Mouse (Mus musculus): ENCODE data around the gene Tyk2. TPM values are rescaled to one million over a fixed set of nuclear protein-coding genes. Genes with fewer than 3 reads are reported as not detected.

The Tyk2 gene
- polyA plus RNA-seq, 1 experiment from 2014 or later = 12.8 TPM

GRCm38 (mm10) chr9:21125502-21126258 lies 5.4 kb downstream of the Tyk2 start:
- no peak for ATAC-seq (ENCODE audit: low FRiP score)
- no peak overlapping the region for H3K4me3 ChIP-seq (replicated peaks)
- no peaks in the 10 kb centered on the region for H3K9me3 ChIP-seq
- H3K27ac ChIP-seq = no peak overlapping the region
- no peak overlapping the region for H3K9ac ChIP-seq
- peaks cover 6% of the 10 kb centered on the region for H3K4me1 ChIP-seq
- H3K27me3 ChIP-seq = no peaks in the 10 kb centered on the region
- no peak overlapping the region for H3K4me2 ChIP-seq
- 92% methylated on average over 9 of the region's 9 CpGs for WGBS
- peaks cover 32% of the 10 kb centered on the region for H3K36me3 ChIP-seq (replicated peaks)

- ATAC-seq (ENCODE audit: low FRiP score) = no peak
- Histone ChIP-seq H3K4me1 (no peaks in the 10 kb centered on the region), H3K9ac (no peak overlapping the region), H3K27me3 (no peaks in the 10 kb centered on the region), H3K27ac (no peak overlapping the region), H3K9me3 (no peaks in the 10 kb centered on the region), H3K4me2 (no peak overlapping the region), H3K36me3 (replicated peaks) (peaks cover 38% of the 10 kb centered on the region), H3K4me3 (replicated peaks) (no peak overlapping the region)
- WGBS = 79% methylated on average over 5 of the region's 5 CpGs
Observed at GRCm38 (mm10) chr9:21124837-21125236, 6.2 kb downstream of the Tyk2 start.

GRCm38 (mm10) chr9:21121483-21121882 lies 9.6 kb downstream of the Tyk2 start:
- H3K9ac ChIP-seq = no peak overlapping the region
- H3K27ac ChIP-seq = no peak overlapping the region
- H3K9me3 ChIP-seq = no peaks in the 10 kb centered on the region
- peaks cover 32% of the 10 kb centered on the region for H3K36me3 ChIP-seq (replicated peaks)
- 88% methylated on average over 16 of the region's 16 CpGs for WGBS
- no peak overlapping the region for H3K4me3 ChIP-seq (replicated peaks)
- no peak overlapping the region for H3K4me2 ChIP-seq
- H3K4me1 ChIP-seq = no peaks in the 10 kb centered on the region
- ATAC-seq (ENCODE audit: low FRiP score) = no peak
- H3K27me3 ChIP-seq = no peaks in the 10 kb centered on the region

GRCm38 (mm10) chr9:21117073-21117472 lies 14.0 kb downstream of the Tyk2 start:
- ATAC-seq (ENCODE audit: low FRiP score) = no peak
- no peak overlapping the region for H3K4me3 ChIP-seq (replicated peaks)
- H3K27me3 ChIP-seq = no peaks in the 10 kb centered on the region
- H3K27ac ChIP-seq = no peak overlapping the region
- peaks cover 12% of the 10 kb centered on the region for H3K36me3 ChIP-seq (replicated peaks)
- no peaks in the 10 kb centered on the region for H3K4me1 ChIP-seq
- 77% methylated on average over 6 of the region's 6 CpGs for WGBS
- H3K4me2 ChIP-seq = no peak overlapping the region
- no peaks in the 10 kb centered on the region for H3K9me3 ChIP-seq
- H3K9ac ChIP-seq = no peak overlapping the region

- WGBS = 90% methylated on average over 8 of the region's 8 CpGs
Observed at GRCm38 (mm10) chr9:21115105-21115504, 15.9 kb downstream of the Tyk2 start.

GRCm38 (mm10) chr9:21114190-21114589 lies 16.9 kb downstream of the Tyk2 start:
- Histone ChIP-seq H3K9ac (no peak overlapping the region), H3K27ac (no peak overlapping the region), H3K4me1 (no peaks in the 10 kb centered on the region), H3K9me3 (no peaks in the 10 kb centered on the region), H3K4me3 (replicated peaks) (no peak overlapping the region), H3K27me3 (no peaks in the 10 kb centered on the region), H3K4me2 (no peak overlapping the region), H3K36me3 (replicated peaks) (no peaks in the 10 kb centered on the region)
- no peak for ATAC-seq (ENCODE audit: low FRiP score)
- 88% methylated on average over 7 of the region's 7 CpGs for WGBS

More at GRCm38 (mm10) chr9:21115105-21115504, 15.9 kb downstream of the Tyk2 start:
- Histone ChIP-seq H3K4me3 (replicated peaks) (no peak overlapping the region), H3K9me3 (no peaks in the 10 kb centered on the region), H3K4me2 (no peak overlapping the region), H3K36me3 (replicated peaks) (peaks cover 3% of the 10 kb centered on the region), H3K27me3 (no peaks in the 10 kb centered on the region), H3K27ac (no peak overlapping the region), H3K9ac (no peak overlapping the region), H3K4me1 (no peaks in the 10 kb centered on the region)
- ATAC-seq (ENCODE audit: low FRiP score) = no peak

GRCm38 (mm10) chr9:21113751-21114150 lies 17.3 kb downstream of the Tyk2 start:
- Histone ChIP-seq H3K4me3 (replicated peaks) (no peak overlapping the region), H3K9ac (no peak overlapping the region), H3K4me1 (no peaks in the 10 kb centered on the region), H3K27ac (no peak overlapping the region), H3K27me3 (no peaks in the 10 kb centered on the region), H3K9me3 (no peaks in the 10 kb centered on the region), H3K36me3 (replicated peaks) (no peaks in the 10 kb centered on the region), H3K4me2 (no peak overlapping the region)
- no peak for ATAC-seq (ENCODE audit: low FRiP score)
- 94% methylated on average over 6 of the region's 6 CpGs for WGBS

GRCm38 (mm10) chr9:21107607-21108237 lies 23.3 kb downstream of the Tyk2 start:
- Histone ChIP-seq H3K4me1 (no peaks in the 10 kb centered on the region), H3K9ac (no peak overlapping the region), H3K36me3 (replicated peaks) (0 out of 2 replicates have a peak, but pooled peaks cover 2% of the 10 kb centered on the region), H3K9me3 (no peaks in the 10 kb centered on the region), H3K4me3 (replicated peaks) (no peak overlapping the region), H3K4me2 (no peak overlapping the region), H3K27me3 (no peaks in the 10 kb centered on the region), H3K27ac (no peak overlapping the region)
- ATAC-seq (ENCODE audit: low FRiP score) = no peak
- WGBS = 43% methylated on average over 23 of the region's 23 CpGs

GRCm38 (mm10) chr9:21105760-21106564 lies 25.1 kb downstream of the Tyk2 start:
- 78% methylated on average over 5 of the region's 5 CpGs for WGBS
- Histone ChIP-seq H3K9ac (no peak overlapping the region), H3K36me3 (replicated peaks) (0 out of 2 replicates have a peak, but pooled peaks cover 2% of the 10 kb centered on the region), H3K4me1 (no peaks in the 10 kb centered on the region), H3K4me3 (replicated peaks) (no peak overlapping the region), H3K4me2 (no peak overlapping the region), H3K27me3 (no peaks in the 10 kb centered on the region), H3K9me3 (no peaks in the 10 kb centered on the region), H3K27ac (no peak overlapping the region)
- ATAC-seq (ENCODE audit: low FRiP score) = no peak

- Histone ChIP-seq H3K4me2 (no peak overlapping the region), H3K9ac (no peak overlapping the region), H3K9me3 (no peaks in the 10 kb centered on the region), H3K27me3 (no peaks in the 10 kb centered on the region), H3K4me3 (replicated peaks) (no peak overlapping the region), H3K27ac (no peak overlapping the region), H3K4me1 (peaks cover 6% of the 10 kb centered on the region; the same call in 1 of the 2 replicates), H3K36me3 (replicated peaks) (0 out of 2 replicates have a peak, but pooled peaks cover 2% of the 10 kb centered on the region)
- 83% methylated on average over 6 of the region's 6 CpGs for WGBS
- no peak for ATAC-seq (ENCODE audit: low FRiP score)
Observed at GRCm38 (mm10) chr9:21104814-21105213, 26.2 kb downstream of the Tyk2 start.

GRCm38 (mm10) chr9:21102076-21102475 lies 29.0 kb downstream of the Tyk2 start:
- Histone ChIP-seq H3K4me1 (peaks cover 6% of the 10 kb centered on the region; the same call in 1 of the 2 replicates), H3K27ac (no peak overlapping the region), H3K4me3 (replicated peaks) (no peak overlapping the region), H3K4me2 (no peak overlapping the region), H3K9me3 (no peaks in the 10 kb centered on the region), H3K27me3 (no peaks in the 10 kb centered on the region), H3K36me3 (replicated peaks) (0 out of 2 replicates have a peak, but pooled peaks cover 2% of the 10 kb centered on the region), H3K9ac (no peak overlapping the region)
- WGBS = 100% methylated on average over 2 of the region's 2 CpGs
- ATAC-seq (ENCODE audit: low FRiP score) = no peak

GRCm38 (mm10) chr9:21100447-21101161 lies 30.4 kb downstream of the Tyk2 start:
- Histone ChIP-seq H3K4me3 (replicated peaks) (no peak overlapping the region), H3K4me1 (peaks cover 8% of the 10 kb centered on the region; the same call in 1 of the 2 replicates), H3K9me3 (no peaks in the 10 kb centered on the region), H3K27ac (no peak overlapping the region), H3K4me2 (no peak overlapping the region), H3K36me3 (replicated peaks) (0 out of 2 replicates have a peak, but pooled peaks cover 2% of the 10 kb centered on the region), H3K27me3 (no peaks in the 10 kb centered on the region), H3K9ac (no peak overlapping the region)
- 56% methylated on average over 15 of the region's 15 CpGs for WGBS
- no peak for ATAC-seq (ENCODE audit: low FRiP score)
